Mouse (Mus musculus) cortical plate, adult 2 months (tissue): ENCODE data around the gene Krt28.

Experiments used
- CTCF ChIP-seq: fragments of 200-500 bp; IDR thresholded peaks from 2 replicates; pipeline ENCODE4 v1.5.1; 2011; ENCODE audit warnings: mild to moderate bottlenecking, control low read depth, low read length; ENCODE audit not compliant: insufficient read depth; ENCODE audit errors: extremely low read depth
- POLR2A ChIP-seq: fragments of 200-500 bp; IDR thresholded peaks from 2 replicates; pipeline ENCODE4 v1.6.1; 2011; ENCODE audit warnings: mild to moderate bottlenecking, low read length, control low read depth; ENCODE audit not compliant: insufficient read depth; ENCODE audit errors: extremely low read depth

GRCm38 (mm10) chr11:99339299-99339847 lies 35.3 kb downstream of the Krt28 start:
- TF ChIP-seq CTCF (no peak), POLR2A (no peak)
